Mouse (Mus musculus) liver, embryonic 12.5 days (tissue): Measurements from ENCODE around the gene Amz2. TPM values are rescaled to one million over a fixed set of nuclear protein-coding genes. Genes with fewer than 3 reads are reported as not detected.
"Not testable (repeated sequence)": the region's sequence is repeated elsewhere in the genome, so short reads cannot be mapped to it uniquely, and the experiment has no call there.

Source experiments
- ATAC-seq: fragments of 200-750 bp; cut with Nextera tagmentation; 2 replicates; pipeline ENCODE4 v1.8.0; 2017; ENCODE audit warnings: moderate number of reproducible peaks, mild to moderate bottlenecking, moderate library complexity
- H3K27ac ChIP-seq: fragments of 300-500 bp; sonication (generic); 2 replicates; pipeline ENCODE4 v1.5.1; 2016; ENCODE audit warnings: mild to moderate bottlenecking
- H3K27me3 ChIP-seq: fragments of 300-500 bp; sonication (generic); replicated peaks from 2 replicates; pipeline ENCODE4 v1.6.1; 2016; ENCODE audit warnings: mild to moderate bottlenecking, moderate library complexity
- H3K36me3 ChIP-seq: fragments of 300-500 bp; sonication (generic); 2 replicates; pipeline ENCODE4 v1.6.1; 2016; ENCODE audit warnings: mild to moderate bottlenecking, moderate library complexity
- H3K4me1 ChIP-seq: fragments of 300-500 bp; sonication (generic); 2 replicates; pipeline ENCODE4 v1.6.1; 2016
- H3K4me2 ChIP-seq: fragments of 300-500 bp; sonication (generic); 2 replicates; pipeline ENCODE4 v1.6.1; 2016; ENCODE audit warnings: mild to moderate bottlenecking, moderate library complexity
- H3K4me3 ChIP-seq: fragments of 300-500 bp; sonication (generic); 2 replicates; pipeline ENCODE4 v1.5.1; 2016; ENCODE audit warnings: mild to moderate bottlenecking, moderate library complexity
- H3K9ac ChIP-seq: fragments of 300-500 bp; sonication (generic); 2 replicates; pipeline ENCODE4 v1.6.1; 2016; ENCODE audit warnings: mild to moderate bottlenecking, moderate library complexity
- H3K9me3 ChIP-seq: fragments of 300-500 bp; sonication (generic); replicated peaks from 2 replicates; pipeline ENCODE4 v1.6.1; 2016; ENCODE audit warnings: mild to moderate bottlenecking, moderate library complexity
- WGBS: fragments of 180-500 bp; shearing (Covaris S2); methylation state at CpG from one replicate; pipeline ENCODE4 v1.1.7; 2016; ENCODE audit not compliant: insufficient replicate concordance; 5-methylcytosine and 5-hydroxymethylcytosine counted together
- polyA plus RNA-seq: library from polyadenylated mRNA; unstranded; fragments of >200 nt; fragmentation: Nextera tagmentation; extraction: Ambion mirVana; gene quantifications from 2 replicates; pipeline ENCODE4 v1.2.1, GENCODE M21; 2016

Gene Amz2
- polyA plus RNA-seq, 1 experiment from 2014 or later, result 17.8 TPM

DNA sequence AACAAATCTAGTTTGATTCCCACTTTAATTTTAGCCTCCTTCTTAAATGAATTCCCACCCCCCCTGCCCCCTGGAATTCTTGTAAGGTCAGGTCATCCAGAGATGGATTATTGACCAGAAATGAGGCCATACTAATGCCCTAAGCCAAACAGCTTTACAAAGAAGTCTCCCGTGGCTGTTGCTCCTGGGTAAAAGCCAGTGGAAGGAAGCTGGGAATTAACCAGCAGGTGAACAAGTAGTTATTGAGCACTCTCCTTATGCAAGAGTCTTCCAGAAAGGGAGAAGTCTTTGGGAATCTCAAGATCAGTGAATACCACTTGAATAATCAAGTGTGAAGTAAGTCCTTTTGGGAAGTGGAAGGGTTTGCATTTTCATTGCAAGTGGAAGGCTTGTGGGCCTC is 61.4 kb downstream of the Amz2 start:
- no peaks in the 10 kb centered on the region for H3K36me3 ChIP-seq
- no peak overlapping the region for H3K4me2 ChIP-seq
- no peak overlapping the region for H3K27ac ChIP-seq
- H3K27me3 ChIP-seq, result no peaks in the 10 kb centered on the region
- ATAC-seq, result no peak
- H3K4me1 ChIP-seq, result peaks cover 16% of the 10 kb centered on the region
- H3K9ac ChIP-seq, result no peak overlapping the region
- 64% methylated on average over 1 of the region's 1 CpGs for WGBS
- no peak overlapping the region for H3K4me3 ChIP-seq
- no peaks in the 10 kb centered on the region for H3K9me3 ChIP-seq

- H3K27ac ChIP-seq, result no peak overlapping the region
- no peaks in the 10 kb centered on the region for H3K36me3 ChIP-seq
- no peak overlapping the region for H3K9ac ChIP-seq
- no peak for ATAC-seq
- H3K9me3 ChIP-seq, result no peaks in the 10 kb centered on the region
- no peaks in the 10 kb centered on the region for H3K27me3 ChIP-seq
- peaks cover 27% of the 10 kb centered on the region for H3K4me1 ChIP-seq
- no peak overlapping the region for H3K4me3 ChIP-seq
- 53% methylated on average over 10 of the region's 10 CpGs for WGBS
- no peak overlapping the region for H3K4me2 ChIP-seq
These were observed 62.4 kb downstream of the Amz2 start for GRCm38 (mm10) chr11:109487991-109488684.

GRCm38 (mm10) chr11:109489763-109490162 is 64.0 kb downstream of the Amz2 start:
- H3K27ac ChIP-seq, result no peak overlapping the region
- no peaks in the 10 kb centered on the region for H3K27me3 ChIP-seq
- 77% methylated on average over 2 of the region's 2 CpGs for WGBS
- peaks cover 43% of the 10 kb centered on the region for H3K4me1 ChIP-seq
- no peak overlapping the region for H3K4me2 ChIP-seq
- no peaks in the 10 kb centered on the region for H3K9me3 ChIP-seq
- no peaks in the 10 kb centered on the region for H3K36me3 ChIP-seq
- H3K9ac ChIP-seq, result no peak overlapping the region
- no peak for ATAC-seq
- no peak overlapping the region for H3K4me3 ChIP-seq

GRCm38 (mm10) chr11:109491844-109492243 is 66.1 kb downstream of the Amz2 start:
- Histone ChIP-seq H3K9ac (no peak overlapping the region), H3K9me3 (no peaks in the 10 kb centered on the region), H3K36me3 (no peaks in the 10 kb centered on the region), H3K27ac (peak overlapping the region; percentile 76; the same call in 1 of the 2 replicates), H3K27me3 (no peaks in the 10 kb centered on the region), H3K4me3 (no peak overlapping the region), H3K4me2 (no peak overlapping the region), H3K4me1 (peaks cover 64% of the 10 kb centered on the region)
- 77% methylated on average over 4 of the region's 4 CpGs for WGBS
- ATAC-seq, result no peak

- not testable (repeated sequence) for H3K9me3 ChIP-seq, H3K4me3 ChIP-seq, H3K36me3 ChIP-seq, H3K27me3 ChIP-seq
- 27% methylated on average over 8 of the region's 8 CpGs for WGBS
- Histone ChIP-seq H3K27ac (peak overlapping the region; percentile 76), H3K9ac (peak overlapping the region; percentile 10), H3K4me1 (peaks cover 73% of the 10 kb centered on the region), H3K4me2 (peak overlapping the region; percentile 26)
- ATAC-seq, result peak; percentile 84
These were observed 67.2 kb downstream of the Amz2 start for GRCm38 (mm10) chr11:109492847-109493464.

DNA sequence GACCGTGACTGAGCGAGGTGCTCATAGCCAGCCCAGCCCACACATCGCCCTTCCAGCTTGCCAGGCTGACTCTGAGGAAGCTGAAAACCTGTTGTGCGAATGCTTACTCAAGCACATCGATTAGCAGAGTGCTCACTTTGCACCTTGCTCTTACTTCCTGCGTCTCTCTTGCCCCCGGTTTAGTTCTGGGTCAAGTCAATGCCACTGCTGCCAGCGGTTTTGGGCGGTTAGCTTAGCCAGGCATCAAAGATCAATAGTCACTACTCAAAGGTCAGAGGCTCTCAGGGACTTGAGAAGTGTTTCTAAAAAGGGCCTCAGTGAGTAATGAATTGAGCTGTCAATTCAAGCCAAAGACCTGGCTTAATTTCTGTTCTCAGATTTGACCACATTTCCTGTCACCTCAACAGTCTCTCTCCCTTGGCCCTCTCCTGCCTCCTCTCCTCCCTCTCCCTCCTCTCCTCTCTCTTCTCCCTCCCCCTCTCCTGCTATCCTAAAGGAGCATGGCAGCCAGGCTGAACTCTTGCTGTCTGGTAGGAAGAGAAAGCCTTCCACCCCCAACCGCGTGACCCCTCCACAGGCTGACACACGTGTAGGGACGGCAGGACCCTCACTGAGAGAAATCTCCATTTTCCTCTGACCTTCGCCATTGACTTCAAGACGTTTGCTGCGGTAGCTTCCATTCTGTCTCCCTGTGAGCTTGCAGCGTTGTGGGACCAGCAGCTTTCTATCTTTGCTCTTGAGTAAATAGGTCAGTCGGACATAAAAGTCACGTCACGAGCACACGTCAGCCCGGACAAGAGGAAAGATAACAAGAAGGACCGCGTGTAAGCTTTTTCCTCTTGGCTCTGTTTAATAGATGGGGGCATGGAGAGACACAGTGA is 69.4 kb downstream of the Amz2 start:
- H3K36me3 ChIP-seq, result no peaks in the 10 kb centered on the region
- no peaks in the 10 kb centered on the region for H3K9me3 ChIP-seq
- H3K4me2 ChIP-seq, result peak overlapping the region; percentile 27
- no peak overlapping the region for H3K4me3 ChIP-seq
- 46% methylated on average over 24 of the region's 24 CpGs for WGBS
- peak overlapping the region; percentile 34; the same call in 1 of the 2 replicates for H3K27ac ChIP-seq
- no peaks in the 10 kb centered on the region for H3K27me3 ChIP-seq
- ATAC-seq, result no peak
- H3K4me1 ChIP-seq, result peaks cover 68% of the 10 kb centered on the region
- peak overlapping the region; percentile 33; the same call in 1 of the 2 replicates for H3K9ac ChIP-seq

GRCm38 (mm10) chr11:109495771-109496474 is 70.2 kb downstream of the Amz2 start:
- ATAC-seq, result 0 out of 2 replicates have a peak, but pooled peaks have one; percentile 25
- Histone ChIP-seq H3K4me3 (no peak overlapping the region), H3K4me1 (peaks cover 68% of the 10 kb centered on the region), H3K4me2 (peak overlapping the region; percentile 27), H3K9ac (no peak overlapping the region), H3K36me3 (no peaks in the 10 kb centered on the region), H3K27ac (peak overlapping the region; percentile 34; the same call in 1 of the 2 replicates), H3K9me3 (no peaks in the 10 kb centered on the region), H3K27me3 (no peaks in the 10 kb centered on the region)
- WGBS, result 24% methylated on average over 14 of the region's 14 CpGs

GRCm38 (mm10) chr11:109496475-109496993 is 70.8 kb downstream of the Amz2 start:
- no peaks in the 10 kb centered on the region for H3K36me3 ChIP-seq
- H3K9ac ChIP-seq, result no peak overlapping the region
- H3K4me2 ChIP-seq, result peak overlapping the region; percentile 27
- H3K9me3 ChIP-seq, result no peaks in the 10 kb centered on the region
- H3K4me3 ChIP-seq, result no peak overlapping the region
- ATAC-seq, result no peak
- H3K27me3 ChIP-seq, result no peaks in the 10 kb centered on the region
- WGBS, result 67% methylated on average over 7 of the region's 7 CpGs
- H3K27ac ChIP-seq, result peak overlapping the region; percentile 12; the same call in 1 of the 2 replicates
- H3K4me1 ChIP-seq, result peaks cover 67% of the 10 kb centered on the region

- no peak for ATAC-seq
- Histone ChIP-seq H3K27me3 (no peaks in the 10 kb centered on the region), H3K9me3 (no peaks in the 10 kb centered on the region), H3K4me3 (no peak overlapping the region), H3K27ac (no peak overlapping the region), H3K4me2 (no peak overlapping the region), H3K9ac (no peak overlapping the region), H3K36me3 (no peaks in the 10 kb centered on the region), H3K4me1 (peaks cover 64% of the 10 kb centered on the region)
- 66% methylated on average over 6 of the region's 6 CpGs for WGBS
These were observed 71.4 kb downstream of the Amz2 start for GRCm38 (mm10) chr11:109496996-109497714.

DNA sequence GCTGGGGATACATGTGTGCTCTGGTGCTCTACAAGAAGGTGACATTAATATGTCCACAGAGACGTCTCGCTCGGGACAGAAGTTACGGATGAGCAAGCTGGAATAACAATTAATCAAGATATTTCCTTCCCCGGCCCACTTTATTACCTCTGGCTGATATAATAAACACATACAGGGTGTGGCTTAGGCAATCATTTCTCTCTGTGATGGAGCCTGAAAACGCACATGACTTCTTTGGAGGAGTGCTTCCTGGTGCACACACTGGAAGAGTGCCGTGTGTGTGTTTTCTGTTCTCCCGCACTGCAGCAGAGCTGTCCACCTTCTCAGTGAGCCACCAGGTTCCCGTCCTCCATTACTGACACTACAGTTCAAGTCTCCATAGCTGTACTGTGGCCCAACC is 72.2 kb downstream of the Amz2 start:
- peaks cover 63% of the 10 kb centered on the region for H3K4me1 ChIP-seq
- 66% methylated on average over 9 of the region's 9 CpGs for WGBS
- no peak overlapping the region for H3K27ac ChIP-seq
- H3K36me3 ChIP-seq, result no peaks in the 10 kb centered on the region
- H3K27me3 ChIP-seq, result no peaks in the 10 kb centered on the region
- H3K4me3 ChIP-seq, result no peak overlapping the region
- no peak overlapping the region for H3K9ac ChIP-seq
- H3K9me3 ChIP-seq, result no peaks in the 10 kb centered on the region
- ATAC-seq, result no peak
- no peak overlapping the region for H3K4me2 ChIP-seq

DNA sequence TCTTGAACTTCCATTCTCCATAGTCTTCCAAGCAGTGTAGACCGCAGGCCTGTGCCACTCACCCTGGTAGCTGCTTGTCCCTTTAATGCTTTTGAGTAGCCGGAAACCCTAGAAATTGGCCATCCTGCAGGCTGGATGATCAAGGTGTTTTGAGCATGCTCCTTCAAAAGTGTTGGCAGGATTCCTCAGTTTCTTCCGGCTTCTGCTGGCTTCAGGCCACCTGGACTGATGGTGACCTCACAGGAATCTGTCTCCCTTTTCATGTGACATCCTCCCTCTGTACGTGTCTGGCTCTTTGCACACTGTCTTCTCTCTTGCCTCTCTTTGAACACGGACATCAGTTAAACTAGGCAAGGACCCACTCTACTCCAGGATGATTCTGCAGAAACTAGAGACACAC is 74.5 kb downstream of the Amz2 start:
- H3K4me3 ChIP-seq, result no peak overlapping the region
- H3K27ac ChIP-seq, result no peak overlapping the region
- H3K27me3 ChIP-seq, result peaks cover 6% of the 10 kb centered on the region; the same call in 1 of the 2 replicates
- no peak for ATAC-seq
- peaks cover 44% of the 10 kb centered on the region for H3K4me1 ChIP-seq
- H3K36me3 ChIP-seq, result no peaks in the 10 kb centered on the region
- no peaks in the 10 kb centered on the region for H3K9me3 ChIP-seq
- WGBS, result 81% methylated on average over 5 of the region's 5 CpGs
- H3K9ac ChIP-seq, result no peak overlapping the region
- H3K4me2 ChIP-seq, result no peak overlapping the region
